ENCODE assay signal across 20 mouse cellular contexts in the genomic region with DNA sequence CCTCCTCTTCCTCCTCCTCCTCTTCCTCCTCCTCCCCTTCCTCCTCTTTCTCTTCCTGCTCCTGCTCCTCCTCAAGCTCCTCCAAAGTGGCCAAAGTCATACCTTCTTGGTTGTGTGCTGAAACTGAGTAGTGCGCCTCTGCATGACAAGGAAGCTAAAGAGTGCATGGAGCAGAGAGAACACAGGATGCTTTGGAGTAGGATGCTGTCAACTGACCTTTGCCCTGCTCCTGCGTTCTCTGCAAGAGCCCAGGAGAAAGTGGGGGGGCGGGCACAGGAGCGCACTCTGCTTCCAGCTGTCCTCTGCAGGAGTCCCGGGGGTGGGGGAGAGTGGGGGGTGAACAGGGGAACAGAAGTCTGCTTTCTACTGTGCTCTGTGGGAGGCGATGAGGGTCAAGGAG.
A peak's percentile ranks its signal among the peaks of the same experiment; 100 is the strongest.
DNase-seq lines count a peak whose midpoint lies in the region; ATAC-seq lines count a peak whose summit lies in the region.
"Had no signal": no experiment of that assay in that cellular context is flagged by ENCODE, and none has a peak within 500 bp of the region (broad histone marks: within the 10 kb centered on the region; RNA-seq: fewer than 3 reads in every experiment).

No protein-coding gene starts in this region.

- WGBS in hindbrain, embryonic 12.5 days = 21% methylated on average over 6 of the region's 6 CpGs
- WGBS in hindbrain, embryonic 16.5 days = 23% methylated on average over 6 of the region's 6 CpGs
- 28% methylated on average over 6 of the region's 6 CpGs for WGBS in neural tube, embryonic 12.5 days
- WGBS in embryonic facial prominence, embryonic 12.5 days = 17% methylated on average over 6 of the region's 6 CpGs
- 41% methylated on average over 6 of the region's 6 CpGs for WGBS in neural tube, embryonic 15.5 days

- no peaks in the 10 kb centered on the region for H3K27me3 ChIP-seq in hindbrain, embryonic 12.5 days
- no peaks in the 10 kb centered on the region for H3K27me3 ChIP-seq in hindbrain, embryonic 16.5 days (replicated peaks; ENCODE audit: control insufficient read depth, insufficient read depth, low read length)
- H3K27me3 ChIP-seq in neural tube, embryonic 12.5 days (replicated peaks) = no peaks in the 10 kb centered on the region
- no peaks in the 10 kb centered on the region for H3K27me3 ChIP-seq in embryonic facial prominence, embryonic 12.5 days
- H3K27me3 ChIP-seq in neural tube, embryonic 15.5 days (replicated peaks) = no peaks in the 10 kb centered on the region
- H3K27me3 ChIP-seq: heart, embryonic 13.5 days; kidney, embryonic 15.5 days had no signal

- no peak overlapping the region for H3K9ac ChIP-seq in hindbrain, embryonic 12.5 days
- H3K9ac ChIP-seq in hindbrain, embryonic 16.5 days (ENCODE audit: low read depth, low read length) = no peak overlapping the region
- H3K9ac ChIP-seq in neural tube, embryonic 12.5 days = no peak overlapping the region
- H3K9ac ChIP-seq in embryonic facial prominence, embryonic 12.5 days = no peak overlapping the region
- no peak overlapping the region for H3K9ac ChIP-seq in neural tube, embryonic 15.5 days (replicated peaks)
- H3K9ac ChIP-seq: heart, embryonic 13.5 days; kidney, embryonic 15.5 days had no signal

- no peak overlapping the region for H3K4me3 ChIP-seq in hindbrain, embryonic 12.5 days
- no peak overlapping the region for H3K4me3 ChIP-seq in hindbrain, embryonic 16.5 days (ENCODE audit: low read length)
- no peak overlapping the region for H3K4me3 ChIP-seq in neural tube, embryonic 12.5 days
- H3K4me3 ChIP-seq in embryonic facial prominence, embryonic 12.5 days = no peak overlapping the region
- H3K4me3 ChIP-seq in neural tube, embryonic 15.5 days (replicated peaks) = no peak overlapping the region
- H3K4me3 ChIP-seq: heart, embryonic 13.5 days; kidney, embryonic 15.5 days; megakaryocyte, embryonic 14.5 days had no signal

- peak overlapping the region; percentile 40 for H3K27ac ChIP-seq in hindbrain, embryonic 12.5 days
- H3K27ac ChIP-seq in hindbrain, embryonic 16.5 days (ENCODE audit: low read depth, low read length) = no peak overlapping the region
- H3K27ac ChIP-seq in neural tube, embryonic 12.5 days = 0 out of 2 replicates have a peak overlapping the region, but pooled peaks have one; percentile 32
- peak overlapping the region; percentile 18; the same call in 1 of the 2 replicates for H3K27ac ChIP-seq in embryonic facial prominence, embryonic 12.5 days
- H3K27ac ChIP-seq in neural tube, embryonic 15.5 days (replicated peaks) = peak overlapping the region; percentile 56
- H3K27ac ChIP-seq: heart, embryonic 13.5 days; kidney, embryonic 15.5 days had no signal

- no peak for ATAC-seq in hindbrain, embryonic 12.5 days (ENCODE audit: low FRiP score)
- ATAC-seq in hindbrain, embryonic 16.5 days = no peak
- ATAC-seq in neural tube, embryonic 12.5 days (ENCODE audit: low FRiP score, low read depth) = no peak
- no peak for ATAC-seq in embryonic facial prominence, embryonic 12.5 days (ENCODE audit: insufficient number of reproducible peaks, insufficient read depth, low FRiP score, low TSS enrichment)
- ATAC-seq in neural tube, embryonic 15.5 days (ENCODE audit: low FRiP score) = no peak
- ATAC-seq: intestine, embryonic 16.5 days had no signal

- peaks cover 26% of the 10 kb centered on the region for H3K4me1 ChIP-seq in hindbrain, embryonic 12.5 days
- H3K4me1 ChIP-seq in hindbrain, embryonic 16.5 days (ENCODE audit: control insufficient read depth, insufficient read depth, low read depth, low read length) = peaks cover 11% of the 10 kb centered on the region
- H3K4me1 ChIP-seq in neural tube, embryonic 12.5 days = peaks cover 20% of the 10 kb centered on the region
- peaks cover 24% of the 10 kb centered on the region for H3K4me1 ChIP-seq in embryonic facial prominence, embryonic 12.5 days
- H3K4me1 ChIP-seq in neural tube, embryonic 15.5 days = peaks cover 25% of the 10 kb centered on the region

- no peaks in the 10 kb centered on the region for H3K36me3 ChIP-seq in hindbrain, embryonic 12.5 days
- H3K36me3 ChIP-seq in hindbrain, embryonic 16.5 days (ENCODE audit: control insufficient read depth, insufficient read depth, low read length) = no peaks in the 10 kb centered on the region
- no peaks in the 10 kb centered on the region for H3K36me3 ChIP-seq in neural tube, embryonic 12.5 days
- H3K36me3 ChIP-seq in embryonic facial prominence, embryonic 12.5 days = no peaks in the 10 kb centered on the region
- H3K36me3 ChIP-seq in neural tube, embryonic 15.5 days = no peaks in the 10 kb centered on the region
- H3K36me3 ChIP-seq: heart, embryonic 13.5 days; kidney, embryonic 15.5 days had no signal

- H3K9me3 ChIP-seq in hindbrain, embryonic 12.5 days (replicated peaks) = no peaks in the 10 kb centered on the region
- no peaks in the 10 kb centered on the region for H3K9me3 ChIP-seq in hindbrain, embryonic 16.5 days (ENCODE audit: control insufficient read depth, low read length)
- no peaks in the 10 kb centered on the region for H3K9me3 ChIP-seq in neural tube, embryonic 12.5 days
- no peaks in the 10 kb centered on the region for H3K9me3 ChIP-seq in embryonic facial prominence, embryonic 12.5 days
- no peaks in the 10 kb centered on the region for H3K9me3 ChIP-seq in neural tube, embryonic 15.5 days (replicated peaks)
- H3K9me3 ChIP-seq: heart, embryonic 13.5 days; kidney, embryonic 15.5 days; megakaryocyte, embryonic 14.5 days had no signal

- DNase-seq in neural tube, embryonic 10.5 days (ENCODE audit: extremely low spot score, low spot score) = no peak
- no peak for DNase-seq in urinary bladder, adult 18-20 months (ENCODE audit: low spot score in 2 of 2)
- DNase-seq in layer of hippocampus, adult 18-20 months (ENCODE audit: low spot score in 2 of 2) = no peak
- DNase-seq: adrenal gland, postnatal 36 days; B cell, adult 2 months; cerebellum, adult 2 months; heart, postnatal 4 days; layer of hippocampus, postnatal 36 days; lung, adult 18-20 months; lung, postnatal 14 days; thymus, postnatal 14 days had no signal

- H3K4me2 ChIP-seq in hindbrain, embryonic 12.5 days (replicated peaks) = no peak overlapping the region
- no peak overlapping the region for H3K4me2 ChIP-seq in hindbrain, embryonic 16.5 days (ENCODE audit: low read length)
- H3K4me2 ChIP-seq in neural tube, embryonic 12.5 days (replicated peaks) = no peak overlapping the region
- no peak overlapping the region for H3K4me2 ChIP-seq in embryonic facial prominence, embryonic 12.5 days (replicated peaks)
- no peak overlapping the region for H3K4me2 ChIP-seq in neural tube, embryonic 15.5 days
- H3K4me2 ChIP-seq: heart, embryonic 13.5 days; kidney, embryonic 15.5 days had no signal
